Mouse (Mus musculus): Measurements from ENCODE around the gene Tspan15. TPM values are rescaled to one million over a fixed set of nuclear protein-coding genes. Genes with fewer than 3 reads are reported as not detected.

The Tspan15 gene
- total RNA-seq, 4 experiments from 2014 or later: 17.5 to 29.9 (median 21.7) TPM

GRCm38 (mm10) chr10:62189303-62189702 is 41.7 kb downstream of the Tspan15 start:
- no peak for DNase-seq

- no peak for DNase-seq
Observed at GRCm38 (mm10) chr10:62186882-62187281, 44.2 kb downstream of the Tspan15 start.

- DNase-seq: peak; percentile 85
Observed at GRCm38 (mm10) chr10:62183053-62183452, 48.0 kb downstream of the Tspan15 start.

GRCm38 (mm10) chr10:62182471-62183014 is 48.5 kb downstream of the Tspan15 start:
- DNase-seq: no peak

- no peak for DNase-seq
Observed at GRCm38 (mm10) chr10:62181701-62182100, 49.4 kb downstream of the Tspan15 start.

- DNase-seq: no peak
Observed at GRCm38 (mm10) chr10:62179944-62180343, 51.1 kb downstream of the Tspan15 start.

- DNase-seq: no peak
Observed at GRCm38 (mm10) chr10:62174533-62175313, 56.3 kb downstream of the Tspan15 start.

GRCm38 (mm10) chr10:62173941-62174448 is 57.1 kb downstream of the Tspan15 start:
- no peak for DNase-seq

- no peak for DNase-seq
Observed at GRCm38 (mm10) chr10:62172841-62173553, 58.1 kb downstream of the Tspan15 start.

GRCm38 (mm10) chr10:62162410-62162809 is 68.6 kb downstream of the Tspan15 start:
- DNase-seq: no peak

GRCm38 (mm10) chr10:62149929-62150328 is 81.1 kb downstream of the Tspan15 start:
- DNase-seq: no peak

GRCm38 (mm10) chr10:62147466-62148248 is 83.4 kb downstream of the Tspan15 start:
- no peak for DNase-seq

GRCm38 (mm10) chr10:62145957-62146356 is 85.1 kb downstream of the Tspan15 start:
- no peak for DNase-seq

GRCm38 (mm10) chr10:62143820-62144219 is 87.2 kb downstream of the Tspan15 start, which contains the start of gene Fam241b:
Gene Fam241b, minus strand, starts transcription at chr10:62143920.
- no peak for DNase-seq

- no peak for DNase-seq
Observed at GRCm38 (mm10) chr10:62138040-62138439, 93.0 kb downstream of the Tspan15 start.

- no peak for DNase-seq
Observed at GRCm38 (mm10) chr10:62137150-62137549, 93.9 kb downstream of the Tspan15 start.

- DNase-seq: no peak
Observed at GRCm38 (mm10) chr10:62135696-62136470, 95.2 kb downstream of the Tspan15 start.
